Mouse (Mus musculus) kidney, embryonic 15.5 days (tissue): Measurements from ENCODE around the gene Duoxa1. TPM values are rescaled to one million over a fixed set of nuclear protein-coding genes. Genes with fewer than 3 reads are reported as not detected.

ENCODE experiments used
- ATAC-seq: fragments of 200-750 bp; cut with Nextera tagmentation; replicated peaks from 2 replicates; pipeline ENCODE4 v1.8.0; 2017; ENCODE audit warnings: moderate TSS enrichment; ENCODE audit not compliant: low FRiP score
- H3K27ac ChIP-seq: fragments of 300-500 bp; sonication (generic); 2 replicates; pipeline ENCODE4 v1.5.1; 2015; ENCODE audit warnings: mild to moderate bottlenecking, inconsistent platforms
- H3K27me3 ChIP-seq: fragments of 300-500 bp; sonication (generic); 2 replicates; pipeline ENCODE4 v1.6.1; 2015; ENCODE audit warnings: inconsistent platforms
- H3K36me3 ChIP-seq: fragments of 300-500 bp; sonication (generic); 2 replicates; pipeline ENCODE4 v1.6.1; 2015; ENCODE audit warnings: inconsistent platforms
- H3K4me1 ChIP-seq: fragments of 300-500 bp; sonication (generic); 2 replicates; pipeline ENCODE4 v1.6.1; 2015; ENCODE audit warnings: inconsistent platforms
- H3K4me2 ChIP-seq: fragments of 300-500 bp; sonication (generic); 2 replicates; pipeline ENCODE4 v1.6.1; 2015; ENCODE audit warnings: moderate library complexity, mild to moderate bottlenecking, inconsistent platforms
- H3K4me3 ChIP-seq: fragments of 300-500 bp; sonication (generic); replicated peaks from 2 replicates; pipeline ENCODE4 v1.5.1; 2015; ENCODE audit warnings: mild to moderate bottlenecking, inconsistent platforms
- H3K9ac ChIP-seq: fragments of 300-500 bp; sonication (generic); 2 replicates; pipeline ENCODE4 v1.6.1; 2015; ENCODE audit warnings: mild to moderate bottlenecking, inconsistent platforms
- H3K9me3 ChIP-seq: fragments of 300-500 bp; sonication (generic); replicated peaks from 2 replicates; pipeline ENCODE4 v1.6.1; 2016; ENCODE audit warnings: inconsistent platforms
- WGBS: fragments of 180-500 bp; shearing (Covaris S2); methylation state at CpG from one replicate; pipeline ENCODE4 v1.1.7; 2015; ENCODE audit warnings: mixed read lengths; 5-methylcytosine and 5-hydroxymethylcytosine counted together
- polyA plus RNA-seq: library from polyadenylated mRNA; unstranded; fragments of >200 nt; fragmentation: Nextera tagmentation; extraction: Ambion mirVana; gene quantifications from 2 replicates; pipeline ENCODE4 v1.2.1, GENCODE M21; 2015

The Duoxa1 gene
- polyA plus RNA-seq, 1 experiment from 2014 or later, result 0.10 TPM

DNA sequence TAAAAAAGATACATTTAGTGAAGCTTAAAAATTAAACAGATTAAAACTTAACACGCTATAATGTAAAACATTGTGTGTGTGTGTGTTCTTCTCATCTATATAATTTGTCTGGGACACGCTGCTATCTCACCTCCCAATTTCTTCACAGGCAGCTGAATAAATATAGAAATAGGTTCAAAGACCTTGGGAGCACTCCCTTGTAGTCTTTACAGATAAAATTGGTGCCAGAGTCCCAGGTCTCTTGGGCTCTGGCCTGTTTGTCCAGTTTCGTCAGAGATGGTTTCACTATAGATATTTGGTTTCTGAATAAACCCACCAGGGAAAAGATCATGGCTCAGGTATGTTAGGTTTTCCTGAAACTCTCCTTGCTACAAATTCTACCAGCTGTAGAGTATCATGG, 34.8 kb downstream of the Duoxa1 start:
- WGBS, result 82% methylated on average over 3 of the region's 3 CpGs
- no peak overlapping the region for H3K9ac ChIP-seq
- H3K4me2 ChIP-seq, result no peak overlapping the region
- ATAC-seq, result no peak
- H3K27ac ChIP-seq, result no peak overlapping the region
- no peaks in the 10 kb centered on the region for H3K4me1 ChIP-seq
- H3K27me3 ChIP-seq, result no peaks in the 10 kb centered on the region
- no peak overlapping the region for H3K4me3 ChIP-seq
- H3K36me3 ChIP-seq, result no peaks in the 10 kb centered on the region
- no peaks in the 10 kb centered on the region for H3K9me3 ChIP-seq

- H3K9me3 ChIP-seq, result no peaks in the 10 kb centered on the region
- ATAC-seq, result no peak
- H3K4me3 ChIP-seq, result no peak overlapping the region
- no peaks in the 10 kb centered on the region for H3K4me1 ChIP-seq
- H3K27ac ChIP-seq, result no peak overlapping the region
- no peaks in the 10 kb centered on the region for H3K27me3 ChIP-seq
- H3K4me2 ChIP-seq, result no peak overlapping the region
- H3K36me3 ChIP-seq, result no peaks in the 10 kb centered on the region
- 90% methylated on average over 7 of the region's 7 CpGs for WGBS
- H3K9ac ChIP-seq, result no peak overlapping the region
Observed at GRCm38 (mm10) chr2:122266407-122267193, 46.9 kb downstream of the Duoxa1 start.

- no peaks in the 10 kb centered on the region for H3K4me1 ChIP-seq
- H3K9ac ChIP-seq, result no peak overlapping the region
- H3K9me3 ChIP-seq, result no peaks in the 10 kb centered on the region
- no peak overlapping the region for H3K27ac ChIP-seq
- no peaks in the 10 kb centered on the region for H3K27me3 ChIP-seq
- H3K36me3 ChIP-seq, result 0 out of 2 replicates have a peak, but pooled peaks cover 2% of the 10 kb centered on the region
- no peak overlapping the region for H3K4me2 ChIP-seq
- no peak for ATAC-seq
- no peak overlapping the region for H3K4me3 ChIP-seq
- 80% methylated on average over 3 of the region's 3 CpGs for WGBS
Observed at GRCm38 (mm10) chr2:122264690-122265089, 48.8 kb downstream of the Duoxa1 start.

- Histone ChIP-seq H3K9ac (no peak overlapping the region), H3K9me3 (no peaks in the 10 kb centered on the region), H3K4me2 (no peak overlapping the region), H3K4me1 (no peaks in the 10 kb centered on the region), H3K27me3 (no peaks in the 10 kb centered on the region), H3K36me3 (0 out of 2 replicates have a peak, but pooled peaks cover 2% of the 10 kb centered on the region), H3K27ac (no peak overlapping the region), H3K4me3 (no peak overlapping the region)
- 84% methylated on average over 5 of the region's 5 CpGs for WGBS
- ATAC-seq, result no peak
Observed at GRCm38 (mm10) chr2:122260729-122261128, 52.8 kb downstream of the Duoxa1 start.

- 93% methylated on average over 5 of the region's 5 CpGs for WGBS
- no peak overlapping the region for H3K4me2 ChIP-seq
- H3K27ac ChIP-seq, result no peak overlapping the region
- ATAC-seq, result no peak
- no peaks in the 10 kb centered on the region for H3K4me1 ChIP-seq
- H3K36me3 ChIP-seq, result 0 out of 2 replicates have a peak, but pooled peaks cover 2% of the 10 kb centered on the region
- H3K4me3 ChIP-seq, result no peak overlapping the region
- H3K9me3 ChIP-seq, result no peaks in the 10 kb centered on the region
- H3K9ac ChIP-seq, result no peak overlapping the region
- no peaks in the 10 kb centered on the region for H3K27me3 ChIP-seq
Observed at GRCm38 (mm10) chr2:122255997-122256396, 57.5 kb downstream of the Duoxa1 start.

Other genes starting within 250 kb of the Duoxa1 start
- 9.1 and 9.8 TPM in 2 replicates for gene Spg11, start 195.3 kb downstream of the Duoxa1 start, polyA plus RNA-seq
- 234 and 241 TPM in 2 replicates for gene B2m, start 166.0 kb downstream of the Duoxa1 start, polyA plus RNA-seq
- 0.09 TPM in 1 of 2 replicates, not detected in the other for gene Trim69, start 153.0 kb downstream of the Duoxa1 start, polyA plus RNA-seq
- 0.06 TPM in 1 of 2 replicates, not detected in the other for gene Patl2, start 127.5 kb downstream of the Duoxa1 start, polyA plus RNA-seq
- gene Terb2, start 127.5 kb downstream of the Duoxa1 start, polyA plus RNA-seq, result not detected in 2 replicates
- gene Sord, start 79.0 kb downstream of the Duoxa1 start, polyA plus RNA-seq, result 41.0 and 41.6 TPM in 2 replicates
- 0.10 and 0.19 TPM in 2 replicates for gene Duox2, start 15.3 kb downstream of the Duoxa1 start, polyA plus RNA-seq
- 0.17 TPM in 1 of 2 replicates, not detected in the other for gene Duoxa2, start 14.8 kb downstream of the Duoxa1 start, polyA plus RNA-seq
- gene Duox1, start 1.9 kb upstream of the Duoxa1 start, polyA plus RNA-seq, result 0.04 TPM in 1 of 2 replicates, not detected in the other
- 2.4 and 2.6 TPM in 2 replicates for gene Shf, start 55.4 kb upstream of the Duoxa1 start, polyA plus RNA-seq
- 0.54 and 0.82 TPM in 2 replicates for gene Slc28a2, start 112.7 kb upstream of the Duoxa1 start, polyA plus RNA-seq
- 0.12 TPM in 2 replicates for gene Gm14085, start 171.2 kb upstream of the Duoxa1 start, polyA plus RNA-seq